Mouse (Mus musculus) skeletal muscle tissue, adult 2 months (tissue): ENCODE data around the gene Smim5.

Experiments used
- DNase-seq: peaks from one replicate; pipeline ENCODE4 v3.0.0-alpha.2; 2012; ENCODE audit warnings: low read depth, low spot score

The Smim5 gene

DNA sequence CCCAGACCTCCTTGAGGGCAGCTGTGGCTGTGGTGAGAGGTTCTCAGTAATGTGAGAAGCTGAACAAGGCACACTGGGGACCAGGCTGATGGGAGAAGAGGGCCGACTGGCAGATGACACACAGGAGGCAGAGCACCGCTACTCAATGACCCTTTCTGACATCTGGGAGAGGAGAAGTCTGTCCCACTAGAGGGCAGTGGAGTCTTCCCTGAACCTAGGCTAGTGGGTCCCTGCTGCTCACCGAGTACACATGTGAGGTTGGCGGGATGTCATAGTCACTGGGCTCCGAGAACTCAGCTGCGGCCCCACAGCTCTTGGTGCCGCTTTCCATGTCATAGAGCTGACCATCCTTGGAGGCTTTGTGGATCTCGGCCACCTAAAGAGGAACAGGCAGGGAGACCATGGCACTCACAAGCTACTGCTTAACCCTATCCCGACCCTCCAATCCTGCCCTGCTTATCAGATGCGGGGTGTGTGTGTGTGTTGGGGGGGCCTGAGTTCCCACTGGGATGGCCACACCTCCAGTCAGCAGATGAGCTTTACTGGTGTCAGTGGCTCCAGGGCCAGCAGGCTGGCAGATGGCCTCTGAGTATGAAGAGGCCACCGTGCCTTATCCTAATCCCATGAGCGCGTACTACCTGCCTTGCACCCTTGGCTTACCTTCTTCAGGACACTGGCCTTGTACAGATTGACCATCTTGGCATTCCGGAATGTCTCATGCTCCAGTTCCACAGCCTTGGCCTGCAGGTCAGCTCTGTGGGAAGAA lies 4.8 kb upstream of the Smim5 start:
- DNase-seq, result no peak

- no peak for DNase-seq
Measured at GRCm38 (mm10) chr11:115898446-115898845, 1.3 kb upstream of the Smim5 start.

DNA sequence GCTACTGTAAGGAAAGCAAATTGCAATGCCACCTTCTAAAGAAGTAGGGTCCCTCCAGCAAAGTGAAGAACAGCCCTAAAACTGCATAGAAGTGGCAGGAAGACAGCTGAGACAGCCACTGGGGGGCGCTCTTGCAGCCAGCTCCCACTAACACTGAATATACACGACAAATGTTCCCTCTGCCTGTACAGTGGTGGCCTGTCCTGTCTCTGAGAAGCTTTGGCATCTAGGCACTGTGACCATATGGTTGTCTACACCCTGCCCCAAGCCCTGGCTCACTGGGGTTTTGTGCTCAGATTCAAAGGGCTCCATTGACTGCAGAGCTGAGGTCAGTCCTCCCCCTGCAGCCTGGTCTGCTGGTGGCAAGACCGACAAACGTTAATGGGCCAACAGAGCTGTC lies 880 bp upstream of the Smim5 start:
- no peak for DNase-seq

GRCm38 (mm10) chr11:115900561-115901337 lies 983 bp downstream of the Smim5 start:
- DNase-seq, result no peak

- no peak for DNase-seq
Measured at GRCm38 (mm10) chr11:115901338-115902161, 1.8 kb downstream of the Smim5 start.

GRCm38 (mm10) chr11:115902177-115902576 lies 2.4 kb downstream of the Smim5 start:
- DNase-seq, result no peak

- peak; percentile 68 for DNase-seq
Measured at GRCm38 (mm10) chr11:115902831-115903230, 3.1 kb downstream of the Smim5 start.

- no peak for DNase-seq
Measured at GRCm38 (mm10) chr11:115903384-115904230, 3.8 kb downstream of the Smim5 start.

- no peak for DNase-seq
Measured at GRCm38 (mm10) chr11:115904231-115904955, 4.6 kb downstream of the Smim5 start.

- no peak for DNase-seq
Measured at GRCm38 (mm10) chr11:115904956-115905790, 5.4 kb downstream of the Smim5 start.

DNA sequence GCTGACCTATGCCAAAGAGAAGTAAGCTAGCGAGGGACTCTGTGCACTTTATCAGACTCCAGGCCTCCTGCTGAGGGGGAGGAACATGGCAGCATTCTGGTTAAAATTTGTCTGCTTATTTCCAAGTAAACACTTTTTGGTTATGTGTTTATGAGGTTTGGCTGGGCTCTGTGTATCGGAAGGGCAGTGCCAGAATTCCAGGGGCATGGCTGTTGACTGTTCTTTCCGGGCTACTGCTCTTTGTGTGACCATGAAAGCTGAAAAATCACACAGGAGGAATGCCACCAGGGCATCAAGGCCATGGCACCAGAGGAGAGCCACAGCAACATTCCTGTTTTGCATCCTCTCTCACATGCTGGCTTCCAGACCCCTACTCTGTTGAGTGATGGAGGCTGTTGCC lies 6.3 kb downstream of the Smim5 start:
- no peak for DNase-seq

DNA sequence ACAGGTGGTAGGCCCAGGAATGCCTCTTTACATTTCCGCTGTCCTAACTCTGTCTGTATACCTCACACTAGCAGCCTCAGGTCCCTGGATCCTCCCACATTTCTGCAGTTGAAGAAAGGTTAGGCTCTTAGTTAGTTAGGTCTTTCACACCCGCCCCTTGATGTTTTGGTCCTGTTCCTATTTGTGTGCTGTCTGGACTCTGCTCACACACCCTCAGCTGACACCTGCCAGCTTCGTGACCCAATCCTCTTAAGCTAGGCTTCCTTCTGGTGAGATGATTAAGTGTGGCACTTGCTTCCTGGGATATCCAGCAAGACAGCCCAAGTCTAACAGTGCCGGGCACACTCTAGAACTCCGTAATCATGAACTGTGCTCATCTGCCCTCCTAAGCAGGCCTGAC lies 6.8 kb downstream of the Smim5 start:
- DNase-seq, result no peak

GRCm38 (mm10) chr11:115911134-115911561 lies 11.4 kb downstream of the Smim5 start:
- no peak for DNase-seq

- DNase-seq, result no peak
Measured at GRCm38 (mm10) chr11:115911632-115912376, 12.0 kb downstream of the Smim5 start, which contains the start of gene Smim6. Gene Smim6, plus strand, starts transcription at chr11:115912017.

DNA sequence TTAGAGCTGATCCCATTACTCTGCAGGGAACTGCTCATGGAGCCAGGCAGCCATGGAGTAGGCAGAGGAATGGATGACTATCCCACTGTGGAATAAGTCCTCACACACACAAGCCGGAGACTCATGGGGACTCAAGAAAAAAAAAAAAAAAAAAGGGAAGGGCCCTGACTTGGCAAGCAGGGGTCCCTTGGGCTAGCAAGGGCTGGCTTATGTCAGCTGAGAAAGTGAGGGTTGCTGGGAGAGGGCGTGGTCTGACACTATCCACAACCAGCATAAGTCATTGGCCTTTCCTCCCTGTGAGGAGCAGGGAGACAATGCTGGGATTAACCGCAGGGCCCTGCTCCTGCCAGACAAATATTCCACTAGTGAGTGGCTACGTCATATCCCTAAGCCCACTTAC lies 16.8 kb downstream of the Smim5 start:
- DNase-seq, result no peak

- no peak for DNase-seq
Measured at GRCm38 (mm10) chr11:115918637-115919036, 18.9 kb downstream of the Smim5 start.

- DNase-seq, result no peak
Measured at GRCm38 (mm10) chr11:115919073-115919472, 19.3 kb downstream of the Smim5 start.

DNA sequence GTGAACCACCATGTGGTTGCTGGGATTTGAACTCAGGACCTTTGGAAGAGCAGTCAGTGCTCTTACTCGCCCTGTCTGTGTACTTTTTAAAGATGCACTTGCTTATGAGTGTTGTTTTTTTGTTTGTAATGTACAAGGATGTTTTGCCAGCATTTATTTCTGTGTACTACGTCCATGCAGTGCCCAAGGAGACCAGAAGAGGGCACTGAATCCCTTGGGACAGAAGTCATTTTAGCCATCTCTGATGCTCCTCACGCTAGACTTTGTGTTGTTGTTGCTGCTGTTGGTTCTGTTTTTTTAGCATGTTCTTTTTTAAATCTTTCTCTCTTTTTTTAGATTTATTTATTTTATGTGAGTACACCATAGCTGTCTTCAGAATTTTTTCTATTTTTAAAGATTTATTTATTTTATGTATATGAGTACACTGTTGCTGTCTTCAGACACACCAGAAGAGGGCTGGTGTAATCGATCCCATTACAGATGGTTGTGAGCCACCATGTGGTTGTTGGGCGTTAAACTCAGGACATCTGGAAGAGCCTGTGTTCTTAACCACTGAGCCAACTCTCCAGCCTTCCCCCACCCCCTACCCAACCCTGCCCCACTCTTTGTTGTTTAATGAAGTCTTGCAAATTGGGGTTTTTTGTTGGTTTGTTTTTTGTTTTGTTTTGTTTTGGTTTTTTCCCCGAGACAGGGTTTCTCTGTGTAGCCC lies 20.5 kb downstream of the Smim5 start:
- no peak for DNase-seq
